Mouse (Mus musculus) neutrophil, adult 5-6 weeks (primary cell): ENCODE measurements around the gene Pitpna. TPM values are rescaled to one million over a fixed set of nuclear protein-coding genes. Genes with fewer than 3 reads are reported as not detected.

Source experiments
- ATAC-seq: fragments of 151-379, 151-347 bp; 2 replicates; pipeline ENCODE4 v1.8.0; 2017; ENCODE audit warnings: mild to moderate bottlenecking, moderate TSS enrichment; ENCODE audit not compliant: insufficient number of reproducible peaks, poor library complexity, low FRiP score, severe bottlenecking; ENCODE audit errors: extremely low read depth
- total RNA-seq: library from RNA; stranded (forward); fragments of 200-1000 nt; gene quantifications from 2 replicates; pipeline ENCODE4 v1.2.3, GENCODE M21; 2017

Gene Pitpna
- total RNA-seq, 1 experiment from 2014 or later: 88.9 TPM

DNA sequence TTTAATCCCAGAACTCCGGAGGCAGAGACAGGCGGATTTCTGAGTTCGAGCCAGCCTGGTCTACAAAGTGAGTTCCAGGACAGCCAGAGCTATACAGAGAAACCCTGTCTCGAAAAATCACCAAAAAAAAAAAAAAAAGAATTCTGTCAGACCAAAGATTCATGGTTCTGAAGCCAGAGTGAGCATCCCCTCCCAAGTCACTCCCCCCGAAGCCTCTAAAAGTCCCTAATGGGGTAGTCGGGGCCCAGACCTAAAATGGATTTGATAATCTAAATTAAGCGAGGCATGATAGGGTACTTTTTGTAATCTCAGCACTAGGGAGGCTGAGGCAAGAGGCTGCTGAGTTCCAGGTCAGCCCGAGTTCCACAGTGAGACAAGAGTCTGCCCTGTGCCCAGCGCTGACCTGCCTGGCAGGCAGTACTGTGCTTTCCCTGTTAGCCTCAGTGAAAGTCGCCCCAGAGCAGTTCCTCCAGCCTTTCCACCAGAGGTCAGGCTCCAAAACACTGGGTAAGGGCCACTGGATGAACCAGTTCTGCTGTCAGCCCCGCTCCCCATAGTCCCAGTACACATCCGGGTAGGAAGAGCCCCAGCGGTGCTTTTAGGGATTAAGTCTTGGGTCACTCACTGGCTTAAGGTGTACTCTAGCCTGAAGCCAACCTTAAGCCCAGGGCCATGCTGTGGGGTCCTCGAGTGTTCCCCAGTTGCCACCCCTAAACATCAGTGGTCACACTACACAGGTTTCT, 65.2 kb downstream of the Pitpna start:
- ATAC-seq: no peak

DNA sequence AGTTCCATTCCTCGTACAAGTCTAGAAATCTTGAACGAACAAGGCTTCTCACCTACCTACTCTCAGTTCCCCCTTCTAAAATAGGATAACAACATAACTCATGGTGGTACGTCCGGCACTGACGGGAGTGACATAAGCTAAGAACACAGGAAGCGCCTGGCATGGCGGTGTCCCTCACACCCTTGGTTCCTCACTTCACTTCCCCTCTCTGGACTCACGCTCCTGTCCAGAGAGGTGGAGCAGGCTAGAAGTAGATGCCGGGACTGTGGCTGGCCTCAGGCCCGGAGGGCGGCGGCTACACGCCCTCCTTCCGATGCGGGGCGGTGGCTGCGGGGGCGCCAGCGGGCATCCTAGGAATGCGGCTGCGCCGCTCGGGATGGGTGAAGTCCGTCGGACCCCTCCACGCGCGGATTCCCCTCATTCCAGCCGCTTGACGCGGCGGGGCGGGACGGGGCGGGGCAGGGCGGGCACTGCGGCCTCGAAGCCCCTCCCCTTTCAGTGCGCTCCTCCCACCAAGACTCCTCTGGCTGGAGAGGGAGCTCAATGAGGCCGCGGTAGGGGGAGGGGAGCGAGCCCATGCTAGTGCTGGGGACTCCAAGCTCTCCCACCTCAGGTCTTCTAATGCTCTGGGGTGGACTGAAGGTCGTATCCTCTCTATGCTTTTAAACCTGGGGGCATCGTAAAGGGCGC, 66.0 kb downstream of the Pitpna start:
- ATAC-seq: peak; percentile 58

DNA sequence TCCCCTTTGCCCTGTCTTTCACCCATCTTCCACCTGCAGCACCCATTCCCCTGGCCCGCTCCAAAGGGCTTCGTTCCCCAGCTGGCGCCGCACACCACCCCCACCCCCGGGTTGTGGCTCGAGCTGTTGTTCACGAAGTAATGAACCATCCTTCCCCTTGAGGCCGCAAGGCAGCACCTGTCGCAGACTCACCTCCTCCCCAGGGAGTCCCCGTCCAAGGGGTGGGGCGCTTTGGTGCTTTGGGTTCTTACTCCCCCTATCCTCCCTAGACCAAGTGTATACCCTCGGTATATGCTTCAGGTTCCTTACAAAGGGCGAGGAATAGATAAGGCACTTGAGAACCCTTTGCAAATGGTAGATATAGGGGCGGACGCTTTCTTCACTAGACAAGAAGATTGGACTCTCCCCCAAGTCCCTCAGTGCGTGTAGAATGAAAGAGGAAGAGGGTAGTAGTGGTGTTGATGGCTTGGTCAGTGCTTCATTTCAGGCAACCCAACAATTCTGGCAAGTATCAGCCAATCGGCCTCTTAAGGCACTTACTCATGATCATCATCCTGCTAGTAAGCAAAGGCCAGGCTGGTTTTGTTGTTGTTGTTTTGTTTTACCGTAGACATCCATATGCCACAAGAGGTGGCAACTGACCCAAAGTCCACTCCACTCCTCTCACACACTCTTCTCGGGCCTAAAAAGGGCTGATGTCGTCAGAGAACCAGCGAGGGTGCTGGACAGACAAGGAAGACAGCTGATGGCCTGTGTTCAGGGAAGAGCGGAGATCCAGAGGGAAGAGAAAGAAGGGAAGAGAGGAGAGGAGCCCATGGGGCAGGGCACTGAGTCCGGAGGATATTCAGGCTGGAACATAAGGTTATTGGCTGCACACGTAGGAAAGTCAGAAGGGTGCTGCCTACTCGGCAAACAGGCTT, 66.8 kb downstream of the Pitpna start:
- ATAC-seq: peak; percentile 45

DNA sequence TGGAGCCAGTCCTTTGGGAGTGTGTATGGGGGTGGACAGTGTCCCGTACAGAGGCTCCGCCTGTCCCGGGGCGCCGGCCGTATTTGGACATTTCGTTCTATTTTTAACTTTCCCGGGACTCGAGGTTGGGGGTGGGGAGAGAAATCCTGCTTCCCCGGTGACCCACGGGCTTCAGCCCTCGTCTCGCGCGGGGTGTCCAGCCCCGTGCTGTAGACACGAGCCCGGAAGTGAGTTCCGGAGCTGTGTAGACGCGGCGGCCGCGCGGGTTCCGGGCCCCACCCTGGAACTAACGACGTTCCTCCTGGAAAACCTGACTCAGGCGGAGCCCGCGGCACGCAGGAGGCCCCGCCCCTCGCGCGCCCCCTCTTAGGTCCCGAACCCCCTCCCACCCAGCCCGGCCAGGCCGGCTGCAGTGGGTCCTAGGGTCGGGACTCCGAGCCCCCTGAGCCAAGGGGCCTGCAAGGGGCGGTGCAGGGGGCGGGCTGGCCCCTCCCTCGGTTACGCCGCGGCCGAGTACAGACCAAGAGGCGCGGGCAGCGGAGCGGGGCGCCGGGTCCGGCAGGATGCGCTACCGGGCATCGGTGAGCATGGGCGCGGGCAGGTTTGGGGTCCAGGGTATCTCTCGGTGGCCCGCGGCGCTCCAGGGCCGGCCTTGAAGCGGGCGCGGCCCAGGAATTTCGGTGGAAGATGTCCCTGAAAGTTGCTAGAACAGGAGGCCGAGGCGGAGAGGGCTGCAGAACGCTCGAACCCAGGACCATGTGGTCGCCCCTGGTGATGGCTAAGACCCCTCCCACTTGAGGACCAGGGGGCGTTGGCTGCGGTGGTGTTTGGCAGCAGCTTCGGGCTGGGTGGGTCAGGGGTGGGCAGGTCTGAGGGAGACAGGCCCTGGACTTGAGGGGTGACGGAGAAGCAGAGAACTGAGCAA, 68.0 kb downstream of the Pitpna start:
- no peak for ATAC-seq

DNA sequence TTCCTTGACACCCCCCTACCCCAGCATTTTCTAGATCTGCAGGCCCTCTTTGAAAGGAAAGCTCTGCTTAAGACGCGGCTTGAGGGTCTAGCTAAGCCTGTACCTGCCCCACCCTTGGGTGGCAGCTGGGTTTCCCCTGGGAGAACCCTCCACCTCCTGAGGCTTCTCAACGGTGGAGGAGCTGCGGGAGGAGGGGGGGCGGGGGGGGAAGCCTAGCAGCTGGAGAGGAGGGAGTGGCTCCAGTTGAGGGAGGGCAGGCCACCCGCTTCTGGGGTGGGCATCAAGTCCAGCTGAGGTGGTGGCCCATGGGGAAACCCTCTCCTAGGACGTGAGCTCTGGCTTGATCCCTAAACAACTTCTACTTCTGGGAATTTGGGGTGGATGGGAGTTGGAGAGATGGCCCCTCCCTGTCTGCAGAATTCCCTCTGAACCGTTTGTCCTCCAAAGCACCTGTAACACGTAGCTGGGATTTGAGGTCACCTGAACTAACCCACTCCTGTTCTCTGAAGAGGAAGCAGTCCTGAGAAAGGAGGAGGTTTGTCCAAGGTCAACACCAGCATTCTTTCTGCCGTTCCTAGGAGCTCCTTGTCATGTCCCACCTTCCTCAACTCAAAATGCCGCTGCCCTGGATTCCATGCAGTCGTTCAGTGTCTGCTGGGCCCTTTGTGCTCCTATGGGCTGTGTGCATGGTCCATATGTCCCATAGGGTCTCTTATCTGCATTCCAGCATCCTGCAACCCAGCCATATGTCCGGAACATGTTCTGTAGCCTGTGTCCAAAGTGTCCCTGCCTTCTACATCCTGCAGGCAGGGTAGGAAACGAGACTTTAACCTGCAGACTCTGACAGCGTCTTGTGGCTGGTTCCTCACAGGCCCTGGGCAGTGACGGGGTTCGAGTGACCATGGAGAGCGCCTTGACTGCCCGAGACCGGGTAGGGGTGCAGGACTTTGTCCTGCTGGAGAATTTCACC, 69.0 kb downstream of the Pitpna start:
- ATAC-seq: no peak

DNA sequence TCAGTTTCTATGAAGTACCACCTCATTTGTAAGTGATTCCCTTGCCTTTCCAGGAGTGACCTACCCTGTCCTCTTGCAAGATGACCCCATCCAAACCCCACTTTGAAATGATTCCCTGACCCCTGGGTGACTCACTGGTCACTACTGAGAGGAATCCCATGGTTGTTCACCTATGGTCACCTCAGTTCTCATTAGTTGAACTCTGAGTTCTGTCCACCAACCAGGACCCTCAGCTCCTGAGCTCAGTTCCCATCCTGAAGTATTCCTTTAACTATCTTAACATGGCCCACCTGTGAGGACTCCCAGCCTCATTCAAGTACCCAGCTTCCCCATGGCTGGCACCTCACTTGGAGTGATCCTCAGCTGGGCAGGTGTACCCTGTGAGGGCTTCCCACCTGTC, 69.9 kb downstream of the Pitpna start:
- no peak for ATAC-seq

DNA sequence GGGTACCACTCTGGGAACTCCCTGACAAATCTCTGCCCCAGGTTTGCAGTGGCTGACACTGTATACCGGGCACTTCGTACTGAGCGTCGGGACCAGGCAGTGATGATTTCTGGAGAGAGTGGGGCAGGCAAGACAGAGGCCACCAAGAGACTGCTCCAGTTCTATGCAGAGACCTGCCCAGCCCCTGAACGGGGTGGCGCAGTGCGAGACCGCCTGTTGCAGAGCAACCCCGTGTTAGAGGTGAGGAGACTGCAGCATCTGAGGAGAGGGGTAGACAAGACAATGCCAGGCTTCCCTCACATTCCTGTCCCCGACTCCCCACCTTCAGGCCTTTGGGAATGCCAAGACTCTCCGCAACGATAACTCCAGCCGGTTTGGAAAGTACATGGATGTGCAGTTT, 70.4 kb downstream of the Pitpna start:
- no peak for ATAC-seq

DNA sequence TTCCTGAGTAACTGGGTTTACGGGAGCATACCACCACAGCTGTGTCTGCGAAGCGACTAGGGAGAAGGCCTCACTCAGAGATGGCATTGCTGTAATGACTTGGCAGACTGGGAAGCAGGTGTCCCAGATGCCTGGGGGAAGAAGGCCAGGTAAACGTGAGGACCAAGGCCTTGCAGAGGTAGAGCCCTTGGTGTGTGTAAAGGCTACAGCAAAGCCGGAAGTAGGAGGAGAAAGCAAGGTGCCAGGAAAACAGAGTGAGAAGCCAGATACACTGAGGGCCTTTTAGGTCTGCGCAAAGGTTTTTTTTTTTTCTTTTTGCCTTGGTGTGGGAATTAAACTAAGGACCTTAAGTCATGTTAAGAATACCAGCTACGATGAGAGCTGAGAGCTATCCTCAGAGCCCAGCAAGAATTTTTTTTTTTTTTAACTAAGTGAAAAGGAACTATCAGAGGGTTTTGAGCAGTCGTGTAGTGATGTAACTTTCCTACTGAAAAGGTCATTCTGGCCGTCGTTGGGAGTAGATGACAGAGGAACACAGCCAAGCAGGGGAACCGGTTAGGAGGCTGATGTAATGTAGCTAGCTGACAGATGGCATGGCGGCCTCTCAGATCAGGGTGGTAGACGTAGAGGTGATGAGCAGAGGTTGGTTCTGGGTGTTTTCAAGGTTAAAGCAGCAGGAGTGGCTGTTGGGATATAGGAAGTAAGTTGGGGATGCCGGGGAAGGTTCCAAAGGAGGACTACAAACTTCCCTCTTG, 71.3 kb downstream of the Pitpna start:
- ATAC-seq: no peak

DNA sequence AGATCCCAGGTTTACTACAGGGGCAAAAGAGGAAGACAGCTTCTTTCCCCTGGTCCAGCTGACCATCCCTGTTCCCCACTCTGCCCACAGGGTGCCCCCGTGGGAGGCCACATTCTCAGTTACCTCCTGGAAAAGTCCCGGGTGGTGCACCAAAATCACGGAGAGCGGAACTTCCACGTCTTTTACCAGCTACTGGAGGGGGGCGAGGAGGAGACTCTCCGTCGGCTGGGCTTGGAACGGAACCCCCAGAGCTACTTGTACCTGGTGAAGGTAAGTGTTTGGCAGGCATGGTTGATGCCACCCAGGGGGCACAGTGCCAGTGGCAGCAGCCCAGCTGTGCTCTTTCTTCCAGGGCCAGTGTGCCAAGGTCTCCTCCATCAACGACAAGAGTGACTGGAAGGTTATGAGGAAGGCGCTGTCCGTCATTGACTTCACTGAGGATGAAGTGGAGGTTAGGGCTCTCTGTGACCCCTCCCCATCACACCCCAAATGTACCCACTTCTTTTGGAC, 72.2 kb downstream of the Pitpna start:
- ATAC-seq: no peak

DNA sequence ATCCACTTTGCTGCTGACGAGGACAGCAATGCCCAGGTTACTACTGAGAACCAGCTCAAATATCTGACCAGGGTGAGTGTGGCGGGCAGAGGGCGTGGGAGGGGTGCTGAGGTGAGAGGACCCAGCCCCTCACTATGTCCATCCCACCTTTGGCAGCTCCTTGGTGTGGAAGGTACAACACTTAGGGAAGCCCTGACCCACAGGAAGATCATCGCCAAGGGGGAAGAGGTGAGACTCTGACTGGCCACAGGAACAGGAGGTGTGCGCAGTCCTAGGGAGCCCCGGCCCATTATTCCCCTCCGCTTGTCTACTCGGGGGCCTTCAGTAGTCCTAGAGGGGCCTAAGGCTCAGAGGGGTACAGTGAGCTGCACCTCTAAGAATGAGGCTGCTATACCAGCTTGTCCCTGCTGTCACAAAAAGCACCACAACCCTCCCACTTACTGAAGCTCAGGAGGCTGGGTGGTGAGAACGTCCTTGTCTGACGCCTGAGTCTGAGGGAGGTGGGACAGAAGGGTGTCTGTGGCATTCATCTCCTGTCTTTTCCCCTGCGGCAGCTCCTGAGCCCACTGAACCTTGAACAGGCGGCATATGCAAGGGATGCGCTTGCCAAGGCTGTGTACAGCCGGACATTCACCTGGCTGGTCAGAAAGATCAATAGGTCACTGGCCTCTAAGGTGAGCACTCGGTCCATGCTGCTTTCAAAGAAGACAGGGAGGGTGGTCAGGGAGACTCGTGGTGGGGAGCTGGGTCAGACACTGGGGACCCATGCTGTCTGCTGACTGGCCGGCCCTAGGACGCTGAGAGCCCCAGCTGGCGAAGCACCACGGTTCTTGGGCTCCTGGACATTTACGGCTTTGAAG, 73.3 kb downstream of the Pitpna start:
- no peak for ATAC-seq

DNA sequence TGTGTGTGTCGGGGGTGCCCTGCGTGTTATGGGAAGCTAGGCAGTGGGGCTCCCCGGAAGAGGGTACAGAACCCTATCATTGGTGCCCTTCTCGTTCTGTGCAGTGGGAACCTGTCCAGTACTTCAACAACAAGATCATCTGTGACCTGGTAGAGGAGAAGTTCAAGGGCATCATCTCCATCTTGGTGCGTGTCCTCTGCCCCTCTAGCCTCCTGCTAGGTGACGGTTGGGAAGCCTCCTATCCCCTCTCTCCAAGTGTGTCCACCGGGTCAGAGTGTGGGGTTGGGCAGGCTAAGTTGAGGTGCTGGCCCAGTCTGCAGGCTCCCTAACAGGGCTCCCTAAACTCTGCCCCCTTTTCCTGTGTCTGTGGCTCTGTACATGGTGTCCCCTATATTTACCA, 74.2 kb downstream of the Pitpna start:
- ATAC-seq: no peak

DNA sequence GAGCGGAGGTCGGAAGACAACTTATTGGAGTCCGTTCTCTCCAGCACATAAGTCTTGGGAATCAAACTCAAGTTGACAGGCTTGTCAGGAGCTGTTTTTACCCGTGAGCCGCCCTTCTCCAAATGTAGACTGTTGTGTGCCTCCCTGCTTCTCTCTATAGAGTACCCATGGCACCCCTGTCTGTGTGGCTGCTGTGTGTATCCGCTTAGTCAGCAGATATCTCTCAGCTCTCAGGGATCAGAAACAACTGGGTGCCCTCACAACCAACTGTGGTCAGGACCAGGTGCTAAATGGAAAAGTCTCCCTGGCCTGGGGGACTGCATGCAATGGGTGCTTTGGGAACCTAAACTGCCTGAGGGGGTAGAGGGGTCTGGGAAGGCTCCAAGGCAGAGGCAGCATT, 78.4 kb downstream of the Pitpna start:
- no peak for ATAC-seq

DNA sequence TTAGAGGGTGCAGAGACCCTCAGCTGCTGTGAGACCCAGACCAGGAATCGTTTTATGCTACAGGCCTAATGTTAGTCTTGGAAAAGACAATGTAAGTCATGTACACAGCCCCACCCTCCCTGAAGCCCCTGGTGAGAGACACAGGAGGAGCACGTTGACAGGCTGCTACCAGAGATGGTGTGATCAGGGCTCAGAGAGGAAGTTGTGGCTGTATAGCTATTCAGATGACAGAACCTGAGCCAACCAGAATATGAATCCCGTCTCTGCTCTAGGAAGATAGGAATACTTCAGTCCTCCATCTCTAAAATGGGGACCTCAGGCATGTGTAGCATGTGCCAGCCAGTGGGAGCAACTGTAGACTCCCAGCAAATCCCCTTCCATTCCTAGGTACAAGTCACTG, 80.7 kb downstream of the Pitpna start:
- no peak for ATAC-seq

DNA sequence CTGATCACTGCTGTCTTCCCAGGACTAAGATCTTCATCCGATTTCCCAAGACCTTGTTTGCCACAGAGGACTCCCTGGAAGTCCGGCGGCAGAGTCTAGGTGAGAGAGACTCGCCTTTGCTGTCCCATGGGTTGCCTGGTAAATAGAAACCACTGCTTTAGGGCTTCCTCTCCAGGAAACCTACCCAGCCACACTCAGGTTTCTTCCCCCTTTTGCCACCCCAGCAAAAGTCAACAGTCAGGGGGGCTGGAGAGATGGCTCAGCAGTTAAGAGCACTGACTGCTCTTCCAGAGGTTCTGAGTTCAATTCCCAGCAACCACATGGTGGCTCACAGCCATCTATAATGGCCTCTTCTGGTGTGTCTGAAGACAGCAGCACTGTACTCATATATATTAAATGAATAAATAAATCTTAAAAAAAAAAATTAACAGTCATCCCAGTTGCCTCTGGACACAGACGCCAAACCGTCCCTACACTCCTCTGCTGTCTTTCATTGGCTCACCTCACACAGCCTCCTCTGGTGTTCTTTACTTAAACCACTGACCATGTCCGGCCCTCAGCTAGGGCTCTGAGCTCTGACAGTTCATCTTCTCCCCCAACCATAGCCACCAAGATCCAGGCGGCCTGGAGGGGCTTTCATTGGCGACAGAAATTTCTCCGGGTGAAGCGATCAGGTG, 81.4 kb downstream of the Pitpna start:
- ATAC-seq: no peak

DNA sequence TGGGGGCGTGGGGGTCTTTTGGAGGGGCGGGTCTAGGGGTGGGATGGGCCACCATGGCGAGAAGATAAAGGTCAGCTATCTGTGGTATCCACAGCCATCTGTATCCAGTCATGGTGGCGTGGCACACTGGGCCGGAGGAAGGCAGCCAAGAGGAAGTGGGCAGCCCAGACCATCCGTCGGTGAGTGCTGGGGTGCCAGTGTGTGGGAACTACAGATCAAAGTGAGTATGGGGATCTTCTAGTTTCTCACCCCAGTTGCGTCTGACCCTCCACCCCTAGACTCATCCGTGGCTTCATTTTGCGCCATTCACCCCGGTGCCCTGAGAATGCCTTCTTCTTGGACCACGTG, 81.9 kb downstream of the Pitpna start:
- no peak for ATAC-seq
